Mouse (Mus musculus): ENCODE measurements around the gene Snap91. TPM values are rescaled to one million over a fixed set of nuclear protein-coding genes. Genes with fewer than 3 reads are reported as not detected.

The Snap91 gene
- polyA plus RNA-seq, 1 experiment, result 0.18 TPM

DNA sequence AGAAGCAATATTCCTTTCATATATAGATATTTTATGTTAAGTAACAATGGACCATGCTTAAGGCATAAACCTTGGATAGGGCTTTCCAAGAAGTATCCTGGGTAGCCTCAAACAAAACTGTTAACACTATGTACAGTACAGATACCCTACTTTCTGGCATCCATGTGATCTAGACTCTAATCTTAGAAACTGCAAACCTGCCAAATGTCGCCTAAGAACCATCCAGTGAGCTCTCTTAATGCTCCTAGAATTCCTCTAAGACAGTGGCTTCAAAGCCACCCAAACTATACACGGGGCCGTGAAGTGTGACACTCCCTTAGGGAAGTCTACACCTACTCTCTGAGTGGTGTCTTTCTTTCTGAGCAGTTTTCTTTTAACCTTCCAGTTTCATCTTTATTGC lies 107.6 kb downstream of the Snap91 start:
- 77% methylated on average over 3 of the region's 3 CpGs for WGBS
- H3K4me3 ChIP-seq (replicated peaks; ENCODE audit: extremely low read depth, low read depth, low read length), result no peak overlapping the region
- no peak for DNase-seq
- H3K4me1 ChIP-seq (ENCODE audit: control insufficient read depth, insufficient read depth, low read length), result no peaks in the 10 kb centered on the region
- TF ChIP-seq POLR2A (IDR thresholded peaks at IDR 0.05; ENCODE audit: borderline replicate concordance, extremely low read depth, low read depth, low read length), result no peak
- no peak for TF ChIP-seq CTCF (IDR thresholded peaks at IDR 0.05; ENCODE audit: insufficient read depth, low read length)

DNA sequence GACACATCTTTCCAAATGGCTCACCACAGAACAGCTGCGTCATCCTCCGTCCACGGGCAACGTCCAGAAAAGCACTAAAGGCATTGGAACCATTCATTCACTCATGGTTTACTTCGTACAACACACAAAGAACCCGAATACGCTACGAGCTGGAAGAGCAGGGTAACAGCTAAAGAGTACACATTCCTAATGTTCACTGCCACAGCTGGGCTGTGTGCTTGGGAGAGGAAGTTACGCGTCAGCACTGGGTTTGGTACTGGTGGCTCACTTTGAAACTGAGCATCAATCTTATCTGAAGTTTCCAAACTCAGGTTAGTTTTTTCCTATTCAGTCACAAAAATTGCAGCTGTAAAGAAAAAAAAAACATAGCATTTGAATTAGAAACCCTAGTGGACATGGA lies 113.5 kb downstream of the Snap91 start:
- no peak for TF ChIP-seq POLR2A (IDR thresholded peaks at IDR 0.05; ENCODE audit: borderline replicate concordance, extremely low read depth, low read depth, low read length)
- no peak for TF ChIP-seq CTCF (IDR thresholded peaks at IDR 0.05; ENCODE audit: insufficient read depth, low read length)
- H3K4me3 ChIP-seq (replicated peaks; ENCODE audit: extremely low read depth, low read depth, low read length), result no peak overlapping the region
- H3K4me1 ChIP-seq (ENCODE audit: control insufficient read depth, insufficient read depth, low read length), result no peaks in the 10 kb centered on the region
- DNase-seq, result no peak
- 55% methylated on average over 10 of the region's 10 CpGs for WGBS

DNA sequence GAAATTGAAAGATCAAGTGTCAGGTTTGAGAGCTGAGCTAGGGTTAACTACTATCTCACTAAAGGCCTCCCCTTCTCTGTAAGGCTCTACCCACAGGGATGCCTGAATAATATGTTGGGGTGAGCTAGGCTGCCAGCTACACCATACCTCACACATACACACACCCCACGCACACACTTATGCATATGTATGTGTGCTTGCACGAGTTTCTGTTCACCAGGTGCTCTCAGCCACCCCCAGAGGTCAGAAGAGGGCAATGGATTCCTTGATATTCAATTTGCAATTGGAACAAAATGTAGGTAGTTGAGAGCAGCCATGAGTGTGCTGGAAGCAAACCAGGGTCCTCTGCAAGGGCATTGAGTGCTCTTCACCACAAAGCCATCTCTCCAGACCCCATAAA lies 116.5 kb downstream of the Snap91 start:
- no peak for TF ChIP-seq CTCF (IDR thresholded peaks at IDR 0.05; ENCODE audit: insufficient read depth, low read length)
- TF ChIP-seq POLR2A (IDR thresholded peaks at IDR 0.05; ENCODE audit: borderline replicate concordance, extremely low read depth, low read depth, low read length), result no peak
- 49% methylated on average over 2 of the region's 2 CpGs for WGBS
- no peak for DNase-seq
- H3K4me3 ChIP-seq (replicated peaks; ENCODE audit: extremely low read depth, low read depth, low read length), result no peak overlapping the region
- no peaks in the 10 kb centered on the region for H3K4me1 ChIP-seq (ENCODE audit: control insufficient read depth, insufficient read depth, low read length)

DNA sequence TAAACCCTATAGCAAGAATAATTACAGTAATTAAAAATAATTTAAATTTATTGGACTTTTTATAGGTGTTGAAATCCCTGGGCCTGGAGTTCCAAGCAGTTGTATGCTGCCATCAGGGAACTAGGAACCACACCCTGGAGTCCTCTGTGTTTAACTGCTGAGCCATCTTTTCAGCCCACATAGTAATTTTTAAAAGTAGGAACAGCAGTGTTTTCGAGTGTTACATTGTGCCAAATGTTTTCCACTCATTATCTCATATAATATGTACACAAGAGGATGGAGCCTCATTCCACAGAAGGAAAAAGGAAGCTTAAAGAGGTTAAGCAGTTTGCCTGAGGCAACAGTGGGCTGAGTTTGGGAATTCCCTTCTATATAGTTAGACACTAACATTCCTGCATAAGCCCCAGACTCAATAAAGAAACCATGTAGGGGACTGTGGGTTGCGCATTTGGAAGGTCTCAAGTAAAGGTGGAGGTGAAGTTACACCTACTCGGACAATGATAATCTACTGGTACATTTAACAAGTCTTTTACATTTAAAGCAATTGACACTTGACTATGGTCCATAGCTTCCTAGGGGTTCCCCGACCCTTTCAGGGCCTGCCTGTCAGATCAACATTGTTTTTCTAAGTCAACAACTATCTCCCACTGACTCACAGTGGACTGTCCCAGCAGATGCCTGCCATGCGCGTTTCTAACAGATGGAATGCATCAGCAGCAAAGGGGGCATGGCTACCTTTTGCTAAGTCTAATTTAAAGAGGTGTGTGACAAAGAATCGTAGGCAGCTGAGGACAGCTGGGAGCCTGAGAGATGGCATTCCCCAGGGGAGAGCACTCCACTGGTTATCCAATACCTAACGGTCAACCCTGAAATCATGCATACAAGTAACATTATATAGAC lies 117.7 kb downstream of the Snap91 start:
- Histone ChIP-seq H3K4me3 (replicated peaks; ENCODE audit: extremely low read depth, low read depth, low read length) (no peak overlapping the region), H3K4me1 (ENCODE audit: control insufficient read depth, insufficient read depth, low read length) (no peaks in the 10 kb centered on the region)
- 46% methylated on average over 8 of the region's 8 CpGs for WGBS
- DNase-seq, result no peak
- TF ChIP-seq POLR2A (IDR thresholded peaks at IDR 0.05; ENCODE audit: borderline replicate concordance, extremely low read depth, low read depth, low read length), result no peak
- TF ChIP-seq CTCF (IDR thresholded peaks at IDR 0.05; ENCODE audit: insufficient read depth, low read length), result no peak

DNA sequence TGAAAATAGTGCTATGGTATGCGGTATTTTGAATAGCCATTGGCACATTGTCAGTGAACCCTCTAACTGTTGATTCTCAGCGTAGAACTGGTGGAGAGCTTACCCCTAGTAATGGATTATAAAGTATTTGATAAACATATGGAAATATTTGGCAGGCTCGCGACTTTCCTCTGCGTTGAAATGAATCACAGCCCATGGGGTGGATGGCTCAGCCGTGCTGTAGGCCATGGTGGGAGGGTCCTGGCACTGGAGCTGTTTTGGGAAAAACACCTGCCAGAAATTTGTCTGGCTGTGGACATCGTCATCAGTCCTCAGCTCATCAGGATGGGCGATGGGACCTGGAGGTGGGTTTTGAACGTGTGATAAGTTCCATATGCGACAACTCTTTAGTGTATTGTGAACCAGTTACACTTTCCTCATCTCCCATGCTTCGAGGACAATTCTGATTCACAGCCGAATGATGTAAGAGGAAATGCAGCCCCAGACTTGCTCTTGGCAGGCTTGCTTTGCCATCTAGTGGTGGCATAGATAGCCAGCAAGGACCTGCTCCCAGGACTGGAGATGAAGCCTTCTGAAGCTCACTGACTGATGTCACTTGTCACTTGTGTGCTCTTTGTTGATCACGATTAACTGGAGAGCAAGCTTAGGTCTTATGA lies 134.4 kb downstream of the Snap91 start:
- TF ChIP-seq CTCF (IDR thresholded peaks at IDR 0.05; ENCODE audit: insufficient read depth, low read length) (peak; percentile 83), POLR2A (IDR thresholded peaks at IDR 0.05; ENCODE audit: borderline replicate concordance, extremely low read depth, low read depth, low read length) (no peak)
- WGBS, result 29% methylated on average over 13 of the region's 13 CpGs
- Histone ChIP-seq H3K4me3 (replicated peaks; ENCODE audit: extremely low read depth, low read depth, low read length) (peak overlapping the region; percentile 13), H3K4me1 (ENCODE audit: control insufficient read depth, insufficient read depth, low read length) (peaks cover 2% of the 10 kb centered on the region; the same call in 1 of the 2 replicates)
- DNase-seq, result peak; percentile 33

DNA sequence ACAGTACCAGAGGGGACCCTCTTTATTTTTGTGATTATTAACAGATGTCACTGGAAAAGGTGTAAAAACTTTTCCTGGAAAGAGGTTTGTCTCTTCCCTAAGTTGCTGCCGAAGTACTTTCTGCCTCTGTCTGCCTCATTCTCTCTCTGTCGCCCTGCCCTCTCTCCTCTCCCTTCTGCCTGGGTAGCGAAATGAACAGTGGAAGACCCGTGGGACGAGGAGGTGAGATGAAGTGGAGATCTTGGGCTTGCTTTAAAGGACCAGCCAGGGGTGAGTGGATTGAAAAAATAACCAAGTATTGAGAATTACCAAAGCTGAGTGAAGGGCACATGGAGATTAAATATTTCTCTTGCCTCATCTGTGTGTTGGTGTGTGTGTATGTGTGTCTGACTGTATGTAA lies 136.4 kb downstream of the Snap91 start:
- no peak overlapping the region for H3K4me3 ChIP-seq (replicated peaks; ENCODE audit: extremely low read depth, low read depth, low read length)
- no peak for TF ChIP-seq POLR2A (IDR thresholded peaks at IDR 0.05; ENCODE audit: borderline replicate concordance, extremely low read depth, low read depth, low read length)
- TF ChIP-seq CTCF (IDR thresholded peaks at IDR 0.05; ENCODE audit: insufficient read depth, low read length), result no peak
- 29% methylated on average over 5 of the region's 5 CpGs for WGBS
- no peak for DNase-seq
- peaks cover 2% of the 10 kb centered on the region; the same call in 1 of the 2 replicates for H3K4me1 ChIP-seq (ENCODE audit: control insufficient read depth, insufficient read depth, low read length)

DNA sequence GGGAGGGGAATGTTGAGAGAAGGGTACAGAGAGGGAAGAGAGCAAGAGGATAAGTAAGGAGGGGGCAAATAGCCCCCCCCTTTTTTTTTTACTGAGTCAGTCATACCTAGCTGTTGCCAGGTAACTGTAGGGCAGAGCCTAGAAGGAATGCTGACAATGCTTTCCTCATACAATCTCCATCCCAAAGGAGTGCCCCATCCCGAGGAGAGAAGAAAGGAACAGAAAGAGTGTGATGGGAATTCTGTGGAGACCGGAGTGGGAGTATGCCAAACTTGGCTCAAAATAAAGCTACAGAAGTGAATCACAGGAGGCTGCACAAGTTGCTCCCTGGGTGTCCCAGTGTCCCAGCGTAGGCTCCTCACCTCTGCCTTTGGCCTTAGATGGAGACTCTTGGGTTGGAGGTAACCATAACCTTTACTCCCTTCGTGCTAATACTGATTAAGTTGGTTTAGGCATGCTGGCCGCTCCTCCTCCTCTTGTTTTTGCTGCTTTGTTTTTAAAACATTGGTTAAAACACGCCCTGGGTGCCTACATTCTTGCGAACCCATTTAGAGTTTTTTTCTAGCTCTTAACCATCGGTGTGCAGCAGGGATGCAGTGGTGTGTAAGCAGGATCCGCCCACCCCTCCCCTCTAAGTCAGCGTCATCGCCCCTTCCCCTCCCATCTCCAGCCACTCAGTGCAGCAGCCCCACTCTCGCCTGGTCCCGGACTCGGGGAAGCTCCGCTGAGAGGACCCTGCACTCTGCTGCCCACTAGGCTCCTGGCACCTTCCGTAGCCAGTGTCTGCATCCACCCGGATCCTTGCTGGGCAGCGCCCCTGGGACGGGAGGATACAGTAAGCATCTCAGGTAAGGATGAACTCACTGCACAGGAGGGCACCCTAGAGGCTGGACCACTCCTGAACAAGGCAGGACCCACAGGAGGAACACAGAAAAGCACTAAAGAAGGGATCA lies 137.2 kb downstream of the Snap91 start, which contains the start of gene Prss35:
Gene Prss35 (plus strand): TSS at position 691 of the 953 bp plus-strand sequence.
- H3K4me3 ChIP-seq (replicated peaks; ENCODE audit: extremely low read depth, low read depth, low read length), result no peak within 1 kb of the TSS
- no peak for DNase-seq
- WGBS, result 5% methylated on average over 19 of the region's 19 CpGs
- peaks cover 2% of the 10 kb centered on the region; the same call in 1 of the 2 replicates for H3K4me1 ChIP-seq (ENCODE audit: control insufficient read depth, insufficient read depth, low read length)
- TF ChIP-seq CTCF (IDR thresholded peaks at IDR 0.05; ENCODE audit: insufficient read depth, low read length) (no peak), POLR2A (IDR thresholded peaks at IDR 0.05; ENCODE audit: borderline replicate concordance, extremely low read depth, low read depth, low read length) (no peak)

DNA sequence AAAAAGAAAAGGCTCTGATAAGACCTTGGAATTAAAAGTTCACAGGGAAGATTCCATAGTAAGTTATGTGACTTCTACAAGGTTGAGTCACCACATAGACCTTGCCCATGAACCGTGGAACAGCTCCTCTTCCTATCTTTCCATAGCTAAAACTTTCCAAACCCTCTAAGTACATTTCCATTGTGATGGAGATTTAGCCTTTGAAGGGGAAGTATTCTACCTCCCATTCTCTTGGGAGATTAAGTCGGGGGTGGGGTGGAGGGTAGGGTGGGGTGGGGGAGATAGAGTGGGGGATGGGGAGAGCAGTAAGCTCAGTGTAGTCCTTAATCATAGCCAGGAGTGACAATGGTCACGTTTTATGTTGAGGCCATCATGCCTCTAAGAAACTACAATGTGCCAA lies 140.5 kb downstream of the Snap91 start:
- DNase-seq, result no peak
- Histone ChIP-seq H3K4me3 (replicated peaks; ENCODE audit: extremely low read depth, low read depth, low read length) (no peak overlapping the region), H3K4me1 (ENCODE audit: control insufficient read depth, insufficient read depth, low read length) (peaks cover 2% of the 10 kb centered on the region; the same call in 1 of the 2 replicates)
- WGBS, result 59% methylated on average over 3 of the region's 3 CpGs
- no peak for TF ChIP-seq CTCF (IDR thresholded peaks at IDR 0.05; ENCODE audit: insufficient read depth, low read length)
- no peak for TF ChIP-seq POLR2A (IDR thresholded peaks at IDR 0.05; ENCODE audit: borderline replicate concordance, extremely low read depth, low read depth, low read length)

DNA sequence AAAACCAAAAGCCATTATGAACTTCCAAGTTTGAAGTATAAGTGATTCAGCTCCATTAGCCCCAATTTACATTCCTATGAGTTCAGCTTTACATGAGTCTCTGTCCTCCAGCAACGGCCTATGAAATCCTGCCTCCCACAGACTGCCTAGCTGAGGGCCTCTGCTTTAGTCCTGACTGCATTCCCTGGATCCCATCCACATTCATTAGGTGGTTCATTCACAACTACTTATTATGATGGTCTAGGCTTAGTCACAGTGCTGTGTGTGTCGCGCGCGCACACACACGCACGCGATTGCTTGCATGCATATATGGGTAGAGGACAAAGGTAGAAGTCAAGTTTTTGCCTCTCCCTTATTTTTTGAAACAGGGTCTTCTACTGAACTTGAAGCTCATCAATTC lies 141.7 kb downstream of the Snap91 start:
- TF ChIP-seq CTCF (IDR thresholded peaks at IDR 0.05; ENCODE audit: insufficient read depth, low read length), result no peak
- Histone ChIP-seq H3K4me1 (ENCODE audit: control insufficient read depth, insufficient read depth, low read length) (peaks cover 2% of the 10 kb centered on the region; the same call in 1 of the 2 replicates), H3K4me3 (replicated peaks; ENCODE audit: extremely low read depth, low read depth, low read length) (no peak overlapping the region)
- no peak for DNase-seq
- WGBS, result 93% methylated on average over 8 of the region's 8 CpGs
